Mouse (Mus musculus) CH12.LX (cell line): ENCODE data around the gene Smchd1. TPM values are rescaled to one million over a fixed set of nuclear protein-coding genes. Genes with fewer than 3 reads are reported as not detected.
A peak's percentile ranks its signal among the peaks of the same experiment; 100 is the strongest.

Experiments used
- DNase-seq: peaks from one replicate; pipeline ENCODE4 v3.0.0-alpha.2; 2013; ENCODE audit errors: extremely low read depth
- H3K27ac ChIP-seq: 2 replicates; pipeline ENCODE4 v1.5.1; 2012; ENCODE audit warnings: low read depth, mild to moderate bottlenecking, control low read depth, moderate library complexity; ENCODE audit not compliant: insufficient read depth
- H3K27me3 ChIP-seq: replicated peaks from 2 replicates; pipeline ENCODE3; 2012; ENCODE audit warnings: inconsistent platforms
- H3K36me3 ChIP-seq, 2 experiments: replicated peaks in 1 of 2; 2 replicates each; pipeline versions ENCODE3 to v1.6.1; 2012; ENCODE audit warnings: inconsistent platforms in 1 of 2, low read length in 1 of 2, mild to moderate bottlenecking in 1 of 2, mixed read lengths in 1 of 2, moderate library complexity in 1 of 2; ENCODE audit not compliant: control insufficient read depth in 1 of 2, insufficient read depth in 1 of 2
- H3K4me1 ChIP-seq, 2 experiments: 2 replicates each; pipeline ENCODE4 v1.6.1; 2012; ENCODE audit warnings: inconsistent platforms in 1 of 2, moderate library complexity in 1 of 2; ENCODE audit not compliant: insufficient read depth in 2 of 2, control insufficient read depth in 1 of 2
- H3K4me2 ChIP-seq: 2 replicates; pipeline ENCODE4 v1.6.1; 2012; ENCODE audit warnings: low read depth, mild to moderate bottlenecking, control low read depth; ENCODE audit not compliant: poor library complexity, insufficient read depth, severe bottlenecking
- H3K4me3 ChIP-seq, 3 experiments: fragments of 150-350 bp in 1 of 3; sonication (generic) in 1 of 3; replicated peaks in 1 of 3; 2 replicates each; pipeline versions ENCODE3 to v1.5.1; 2011 to 2012; ENCODE audit warnings: low read depth in 2 of 3, low read length in 2 of 3, mild to moderate bottlenecking in 2 of 3, moderate library complexity in 2 of 3, control low read depth in 1 of 3, improper control_type of control experiment in 1 of 3, inconsistent platforms in 1 of 3, mixed read lengths in 1 of 3; ENCODE audit not compliant: poor library complexity in 1 of 3
- H3K79me2 ChIP-seq: replicated peaks from 2 replicates; pipeline ENCODE4 v1.6.1; 2012; ENCODE audit warnings: mild to moderate bottlenecking, moderate library complexity; ENCODE audit not compliant: control insufficient read depth, poor library complexity, insufficient read depth, severe bottlenecking; ENCODE audit errors: extremely low read depth
- H3K9ac ChIP-seq: 2 replicates; pipeline ENCODE4 v1.6.1; 2012; ENCODE audit warnings: low read depth, mild to moderate bottlenecking, control low read depth, moderate library complexity; ENCODE audit not compliant: insufficient read depth
- H3K9me3 ChIP-seq: replicated peaks from 2 replicates; pipeline ENCODE3; 2012; ENCODE audit warnings: low read length, inconsistent platforms, mixed read lengths
- BHLHE40 ChIP-seq: IDR thresholded peaks from 2 replicates; pipeline ENCODE4 v1.6.1; 2011; ENCODE audit warnings: mild to moderate bottlenecking, low read depth, low read length, improper control_type of control experiment
- CHD1 ChIP-seq: IDR thresholded peaks from 2 replicates; pipeline ENCODE4 v1.6.1; 2012; ENCODE audit warnings: low read depth, low read length, improper control_type of control experiment, inconsistent platforms
- CHD2 ChIP-seq: IDR thresholded peaks from 2 replicates; pipeline ENCODE4 v1.6.1; 2011; ENCODE audit warnings: low read length, improper control_type of control experiment
- GABPA ChIP-seq: IDR thresholded peaks from 2 replicates; pipeline ENCODE4 v1.6.1; 2012; ENCODE audit warnings: low read depth, low read length, improper control_type of control experiment, inconsistent platforms; ENCODE audit not compliant: insufficient replicate concordance
- HCFC1 ChIP-seq: IDR thresholded peaks from 2 replicates; pipeline ENCODE4 v1.6.1; 2012; ENCODE audit warnings: low read depth, mild to moderate bottlenecking, inconsistent platforms, low read length, improper control_type of control experiment
- KAT2A ChIP-seq: IDR thresholded peaks from 2 replicates; pipeline ENCODE4 v1.6.1; 2012; ENCODE audit warnings: low read length, improper control_type of control experiment, inconsistent platforms; ENCODE audit not compliant: insufficient replicate concordance
- MAFK ChIP-seq: IDR thresholded peaks from 2 replicates; pipeline ENCODE4 v1.6.1; 2011; ENCODE audit warnings: low read length, improper control_type of control experiment; ENCODE audit not compliant: insufficient replicate concordance
- MAX ChIP-seq: IDR thresholded peaks from 2 replicates; pipeline ENCODE4 v1.6.1; 2011; ENCODE audit warnings: low read length, improper control_type of control experiment
- MAZ ChIP-seq: IDR thresholded peaks from 2 replicates; pipeline ENCODE4 v1.6.1; 2012; ENCODE audit warnings: low read depth, mild to moderate bottlenecking, inconsistent platforms, low read length, improper control_type of control experiment, moderate library complexity
- MEF2A ChIP-seq: IDR thresholded peaks from 2 replicates; pipeline ENCODE4 v1.6.1; 2014; ENCODE audit warnings: low read depth, mild to moderate bottlenecking, inconsistent platforms, low read length, improper control_type of control experiment, borderline replicate concordance
- MXI1 ChIP-seq: IDR thresholded peaks from 2 replicates; pipeline ENCODE4 v1.6.1; 2011; ENCODE audit warnings: mild to moderate bottlenecking, low read depth, low read length, improper control_type of control experiment
- MYC ChIP-seq: IDR thresholded peaks from 2 replicates; pipeline ENCODE4 v1.6.1; 2011; ENCODE audit warnings: low read depth, mild to moderate bottlenecking, improper control_type of control experiment, low read length
- NRF1 ChIP-seq: IDR thresholded peaks from 2 replicates; pipeline ENCODE4 v1.6.1; 2014; ENCODE audit warnings: low read depth, mild to moderate bottlenecking, inconsistent platforms, low read length, improper control_type of control experiment, moderate library complexity
- POLR2A ChIP-seq: IDR thresholded peaks from 2 replicates; pipeline ENCODE4 v1.6.1; 2011; ENCODE audit warnings: low read depth, mild to moderate bottlenecking, improper control_type of control experiment, low read length
- POLR2AphosphoS2 ChIP-seq: IDR thresholded peaks from 2 replicates; pipeline ENCODE4 v1.6.1; 2011; ENCODE audit warnings: low read depth, low read length, improper control_type of control experiment
- RCOR1 ChIP-seq: conservative IDR thresholded peaks from 2 replicates; pipeline ENCODE4 v1.6.1; 2012; ENCODE audit warnings: low read depth, mild to moderate bottlenecking, inconsistent platforms, low read length, improper control_type of control experiment
- SIN3A ChIP-seq: IDR thresholded peaks from 2 replicates; pipeline ENCODE4 v1.6.1; 2012; ENCODE audit warnings: low read length, improper control_type of control experiment, inconsistent platforms
- SMC3 ChIP-seq: IDR thresholded peaks from 2 replicates; pipeline ENCODE4 v1.6.1; 2011; ENCODE audit warnings: low read depth, low read length, improper control_type of control experiment
- USF2 ChIP-seq: conservative IDR thresholded peaks from 2 replicates; pipeline ENCODE4 v1.6.1; 2011; ENCODE audit warnings: low read depth, low read length, improper control_type of control experiment
- ZMIZ1 ChIP-seq: IDR thresholded peaks from 2 replicates; pipeline ENCODE4 v1.6.1; 2012; ENCODE audit warnings: low read depth, mild to moderate bottlenecking, inconsistent platforms, low read length, improper control_type of control experiment
- dilution Hi-C: fragments of 300-500 bp; cut with MboI; formaldehyde crosslinking; loops from 2 replicates; pipeline ENCODE4 v1.14.3; 2020; ENCODE audit warnings: low sequenced_read_pairs; ENCODE audit not compliant: extremely low pct_unique_long_range_greater_than_20kb, extremely low pct_ligation_motif_present
- in situ Hi-C: fragments of 300-500 bp; cut with MboI; formaldehyde crosslinking; loops from 3 replicates; pipeline ENCODE4 v1.14.3; 2019; ENCODE audit warnings: low sequenced_read_pairs, low pct_ligation_motif_present, low pct_unique_long_range_greater_than_20kb, mixed read lengths
- polyA plus RNA-seq: library from polyadenylated mRNA; unstranded; fragments of >175 nt; gene quantifications from 2 replicates; pipeline ENCODE4 v1.2.1, GENCODE M21; 2012; ENCODE audit warnings: low read depth; ENCODE audit not compliant: insufficient read length
- total RNA-seq, 2 experiments: library from RNA; depleted of rRNA; stranded (reverse); fragments of 300-350 nt in 1 of 2; fragments of >200 nt in 1 of 2; gene quantifications; 2 replicates each; pipeline ENCODE4 v1.2.3; 2012 to 2014

Gene Smchd1
- total and polyA plus RNA-seq, 3 experiments, result 44.4 to 73.9 (median 59.4) TPM

DNA sequence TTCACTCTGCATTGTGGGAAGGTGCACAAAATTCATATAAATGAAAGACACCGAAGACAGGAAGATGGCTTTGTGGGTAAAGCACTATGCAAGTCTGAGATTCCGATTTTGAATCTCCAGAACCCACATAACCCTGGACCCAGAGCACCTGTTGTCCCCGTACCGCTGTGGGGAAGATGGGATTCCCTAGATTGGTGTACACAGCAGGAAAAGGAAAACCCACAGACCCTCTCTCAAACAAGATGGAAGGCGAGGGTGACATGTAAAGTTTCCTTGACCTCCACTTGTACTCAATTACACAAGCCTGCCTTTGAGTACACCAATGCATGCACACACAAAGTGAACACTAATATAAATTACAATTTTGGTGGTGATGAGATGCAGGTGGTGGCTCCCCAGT, 9.6 kb upstream of the Smchd1 start:
- in situ Hi-C loops, result no loop called here
- Histone ChIP-seq H3K4me3 (no peak overlapping the region), H3K4me1 (peaks cover 4 to 34% of the 10 kb centered on the region in 2 experiments; a peak in 3 of 4 replicates), H3K27me3 (no peaks in the 10 kb centered on the region), H3K36me3 (peaks cover 2% of the 10 kb centered on the region in 2 experiments), H3K9me3 (peaks cover 15% of the 10 kb centered on the region), H3K9ac (0 out of 2 replicates have a peak overlapping the region, but pooled peaks have one; percentile 70), H3K79me2 (no peaks in the 10 kb centered on the region), H3K4me2 (peak overlapping the region; percentile 66), H3K27ac (peak overlapping the region; percentile 86; the same call in 1 of the 2 replicates)
- DNase-seq, result no peak
- dilution Hi-C loops, result no loop called here
- TF ChIP-seq MYC (no peak), RCOR1 (no peak), POLR2AphosphoS2 (no peak), SIN3A (no peak), POLR2A (no peak)

DNA sequence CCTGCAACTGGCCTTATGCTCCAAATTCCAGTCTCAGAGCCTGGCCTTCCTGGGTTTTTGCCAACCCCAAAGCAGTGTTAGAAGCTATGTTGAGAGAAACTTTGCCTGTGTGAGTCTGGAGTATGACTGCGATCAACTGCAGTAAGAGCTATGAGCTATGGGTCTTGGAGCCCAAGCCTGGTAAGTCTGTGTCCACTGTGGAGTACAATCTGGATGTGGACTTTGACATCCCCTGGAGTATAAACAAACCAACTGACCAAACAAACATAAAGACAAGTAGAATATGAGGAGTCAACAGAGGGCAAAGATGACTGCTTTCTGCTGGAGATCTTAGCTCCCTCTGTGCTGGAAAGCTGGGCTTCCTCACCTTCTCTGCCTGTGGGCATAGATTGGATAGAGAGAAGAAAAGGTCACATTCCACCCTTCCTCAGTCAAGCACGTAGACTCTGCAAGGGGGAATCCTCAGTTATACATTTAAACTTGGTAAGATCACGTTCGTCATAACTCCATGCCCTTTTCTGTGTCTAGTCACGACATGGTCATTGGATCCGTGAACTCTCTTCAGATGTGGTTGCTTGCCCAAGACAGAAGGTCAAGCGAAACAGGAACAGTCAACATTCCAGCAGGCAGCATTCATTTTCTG, 8.4 kb upstream of the Smchd1 start:
- dilution Hi-C loops, result no loop called here
- no peaks in the 10 kb centered on the region for H3K36me3 ChIP-seq
- DNase-seq, result no peak
- peaks cover 8 to 39% of the 10 kb centered on the region in 2 experiments; a peak in 3 of 4 replicates for H3K4me1 ChIP-seq
- H3K4me2 ChIP-seq, result no peak overlapping the region
- peaks cover 5% of the 10 kb centered on the region for H3K9me3 ChIP-seq
- no peaks in the 10 kb centered on the region for H3K79me2 ChIP-seq
- TF ChIP-seq MAFK, result no peak
- no peak for TF ChIP-seq ZMIZ1
- TF ChIP-seq MEF2A, result no peak
- TF ChIP-seq CHD1, result no peak
- TF ChIP-seq USF2, result no peak
- TF ChIP-seq BHLHE40, result no peak
- TF ChIP-seq MXI1, result no peak
- no peak for TF ChIP-seq KAT2A
- TF ChIP-seq MAZ, result no peak
- TF ChIP-seq HCFC1, result no peak
- TF ChIP-seq MYC, result no peak
- no peak for TF ChIP-seq NRF1
- no peak for TF ChIP-seq POLR2A
- TF ChIP-seq GABPA, result no peak
- TF ChIP-seq SIN3A, result no peak
- TF ChIP-seq MAX, result no peak
- TF ChIP-seq CHD2, result no peak
- no peak for TF ChIP-seq POLR2AphosphoS2
- no peak for TF ChIP-seq SMC3
- TF ChIP-seq, all 38 proteins: peak for 0
- H3K9ac ChIP-seq, result no peak overlapping the region
- in situ Hi-C loops, result no loop called here
- H3K27me3 ChIP-seq, result no peaks in the 10 kb centered on the region
- H3K4me3 ChIP-seq, result no peak overlapping the region
- no peak overlapping the region for H3K27ac ChIP-seq
